Mouse (Mus musculus): ENCODE data around the gene Kcnq2. TPM values are rescaled to one million over a fixed set of nuclear protein-coding genes. Genes with fewer than 3 reads are reported as not detected.

The Kcnq2 gene
- polyA plus RNA-seq, 1 experiment, result not detected

GRCm38 (mm10) chr2:181111665-181112064 is 23.4 kb downstream of the Kcnq2 start:
- no peaks in the 10 kb centered on the region for H3K4me1 ChIP-seq (ENCODE audit: control insufficient read depth, insufficient read depth, insufficient read length)
- 74% methylated on average over 1 of the region's 1 CpGs for WGBS
- no peak for DNase-seq (ENCODE audit: low read depth in 1 of 2, low spot score in 2 of 2)
- H3K27me3 ChIP-seq (ENCODE audit: control insufficient read depth, insufficient read depth, low read length), result no peaks in the 10 kb centered on the region
- TF ChIP-seq POLR2A (IDR thresholded peaks at IDR 0.05; ENCODE audit: low read depth, low read length) (no peak), CTCF (IDR thresholded peaks at IDR 0.05; ENCODE audit: extremely low read depth, insufficient read depth, insufficient read length, insufficient replicate concordance) (no peak)
- H3K27ac ChIP-seq (ENCODE audit: insufficient read depth, low read length), result no peak overlapping the region
- no peak overlapping the region for H3K4me3 ChIP-seq (ENCODE audit: extremely low read depth, insufficient read depth, insufficient read length)
- no peaks in the 10 kb centered on the region for H3K36me3 ChIP-seq (ENCODE audit: control insufficient read depth, insufficient read depth, low read length)

GRCm38 (mm10) chr2:181104111-181104510 is 31.0 kb downstream of the Kcnq2 start:
- TF ChIP-seq CTCF (IDR thresholded peaks at IDR 0.05; ENCODE audit: extremely low read depth, insufficient read depth, insufficient read length, insufficient replicate concordance), result no peak
- no peak for TF ChIP-seq POLR2A (IDR thresholded peaks at IDR 0.05; ENCODE audit: low read depth, low read length)
- no peaks in the 10 kb centered on the region for H3K27me3 ChIP-seq (ENCODE audit: control insufficient read depth, insufficient read depth, low read length)
- WGBS, result 68% methylated on average over 2 of the region's 2 CpGs
- H3K4me3 ChIP-seq (ENCODE audit: extremely low read depth, insufficient read depth, insufficient read length), result no peak overlapping the region
- no peak overlapping the region for H3K27ac ChIP-seq (ENCODE audit: insufficient read depth, low read length)
- H3K4me1 ChIP-seq (ENCODE audit: control insufficient read depth, insufficient read depth, insufficient read length), result no peaks in the 10 kb centered on the region
- no peaks in the 10 kb centered on the region for H3K36me3 ChIP-seq (ENCODE audit: control insufficient read depth, insufficient read depth, low read length)
- no peak for DNase-seq (ENCODE audit: low read depth in 1 of 2, low spot score in 2 of 2)

- WGBS, result 51% methylated on average over 2 of the region's 2 CpGs
- H3K27ac ChIP-seq (ENCODE audit: insufficient read depth, low read length), result no peak overlapping the region
- no peak for TF ChIP-seq CTCF (IDR thresholded peaks at IDR 0.05; ENCODE audit: extremely low read depth, insufficient read depth, insufficient read length, insufficient replicate concordance)
- no peak for TF ChIP-seq POLR2A (IDR thresholded peaks at IDR 0.05; ENCODE audit: low read depth, low read length)
- no peaks in the 10 kb centered on the region for H3K4me1 ChIP-seq (ENCODE audit: control insufficient read depth, insufficient read depth, insufficient read length)
- H3K27me3 ChIP-seq (ENCODE audit: control insufficient read depth, insufficient read depth, low read length), result no peaks in the 10 kb centered on the region
- DNase-seq (ENCODE audit: low read depth in 1 of 2, low spot score in 2 of 2), result no peak
- H3K4me3 ChIP-seq (ENCODE audit: extremely low read depth, insufficient read depth, insufficient read length), result no peak overlapping the region
- H3K36me3 ChIP-seq (ENCODE audit: control insufficient read depth, insufficient read depth, low read length), result no peaks in the 10 kb centered on the region
Measured at GRCm38 (mm10) chr2:181102161-181102560, 32.9 kb downstream of the Kcnq2 start.

- H3K4me3 ChIP-seq (ENCODE audit: extremely low read depth, insufficient read depth, insufficient read length), result no peak overlapping the region
- no peaks in the 10 kb centered on the region for H3K4me1 ChIP-seq (ENCODE audit: control insufficient read depth, insufficient read depth, insufficient read length)
- no peak for DNase-seq (ENCODE audit: low read depth in 1 of 2, low spot score in 2 of 2)
- TF ChIP-seq CTCF (IDR thresholded peaks at IDR 0.05; ENCODE audit: extremely low read depth, insufficient read depth, insufficient read length, insufficient replicate concordance) (no peak), POLR2A (IDR thresholded peaks at IDR 0.05; ENCODE audit: low read depth, low read length) (no peak)
- no peaks in the 10 kb centered on the region for H3K27me3 ChIP-seq (ENCODE audit: control insufficient read depth, insufficient read depth, low read length)
- no peak overlapping the region for H3K27ac ChIP-seq (ENCODE audit: insufficient read depth, low read length)
- 71% methylated on average over 1 of the region's 1 CpGs for WGBS
- no peaks in the 10 kb centered on the region for H3K36me3 ChIP-seq (ENCODE audit: control insufficient read depth, insufficient read depth, low read length)
Measured at GRCm38 (mm10) chr2:181101626-181102025, 33.5 kb downstream of the Kcnq2 start.

- no peak overlapping the region for H3K27ac ChIP-seq (ENCODE audit: insufficient read depth, low read length)
- H3K36me3 ChIP-seq (ENCODE audit: control insufficient read depth, insufficient read depth, low read length), result no peaks in the 10 kb centered on the region
- DNase-seq (ENCODE audit: low read depth in 1 of 2, low spot score in 2 of 2), result no peak
- no peak for TF ChIP-seq CTCF (IDR thresholded peaks at IDR 0.05; ENCODE audit: extremely low read depth, insufficient read depth, insufficient read length, insufficient replicate concordance)
- no peak for TF ChIP-seq POLR2A (IDR thresholded peaks at IDR 0.05; ENCODE audit: low read depth, low read length)
- H3K4me3 ChIP-seq (ENCODE audit: extremely low read depth, insufficient read depth, insufficient read length), result no peak overlapping the region
- no peaks in the 10 kb centered on the region for H3K27me3 ChIP-seq (ENCODE audit: control insufficient read depth, insufficient read depth, low read length)
- 90% methylated on average over 2 of the region's 2 CpGs for WGBS
- no peaks in the 10 kb centered on the region for H3K4me1 ChIP-seq (ENCODE audit: control insufficient read depth, insufficient read depth, insufficient read length)
Measured at GRCm38 (mm10) chr2:181100087-181100486, 35.0 kb downstream of the Kcnq2 start.

- Histone ChIP-seq H3K27ac (ENCODE audit: insufficient read depth, low read length) (no peak overlapping the region), H3K4me3 (ENCODE audit: extremely low read depth, insufficient read depth, insufficient read length) (no peak overlapping the region), H3K27me3 (ENCODE audit: control insufficient read depth, insufficient read depth, low read length) (no peaks in the 10 kb centered on the region), H3K4me1 (ENCODE audit: control insufficient read depth, insufficient read depth, insufficient read length) (no peaks in the 10 kb centered on the region), H3K36me3 (ENCODE audit: control insufficient read depth, insufficient read depth, low read length) (no peaks in the 10 kb centered on the region)
- WGBS, result 33% methylated on average over 3 of the region's 3 CpGs
- TF ChIP-seq POLR2A (IDR thresholded peaks at IDR 0.05; ENCODE audit: low read depth, low read length), result no peak
- no peak for TF ChIP-seq CTCF (IDR thresholded peaks at IDR 0.05; ENCODE audit: extremely low read depth, insufficient read depth, insufficient read length, insufficient replicate concordance)
- no peak for DNase-seq (ENCODE audit: low read depth in 1 of 2, low spot score in 2 of 2)
Measured at GRCm38 (mm10) chr2:181090123-181090522, 45.0 kb downstream of the Kcnq2 start.

GRCm38 (mm10) chr2:181084997-181085396 is 50.1 kb downstream of the Kcnq2 start:
- WGBS, result 68% methylated on average over 8 of the region's 8 CpGs
- TF ChIP-seq CTCF (IDR thresholded peaks at IDR 0.05; ENCODE audit: extremely low read depth, insufficient read depth, insufficient read length, insufficient replicate concordance), result no peak
- TF ChIP-seq POLR2A (IDR thresholded peaks at IDR 0.05; ENCODE audit: low read depth, low read length), result no peak
- no peak overlapping the region for H3K27ac ChIP-seq (ENCODE audit: insufficient read depth, low read length)
- DNase-seq (ENCODE audit: low read depth in 1 of 2, low spot score in 2 of 2), result no peak
- no peak overlapping the region for H3K4me3 ChIP-seq (ENCODE audit: extremely low read depth, insufficient read depth, insufficient read length)
- H3K4me1 ChIP-seq (ENCODE audit: control insufficient read depth, insufficient read depth, insufficient read length), result no peaks in the 10 kb centered on the region
- H3K27me3 ChIP-seq (ENCODE audit: control insufficient read depth, insufficient read depth, low read length), result no peaks in the 10 kb centered on the region
- no peaks in the 10 kb centered on the region for H3K36me3 ChIP-seq (ENCODE audit: control insufficient read depth, insufficient read depth, low read length)

All from spleen, adult 2 months (tissue).